Mouse (Mus musculus) lung, postnatal 0 days (tissue): ENCODE data around the gene Fnbp1.

ENCODE experiments used
- CTCF ChIP-seq: IDR thresholded peaks from 2 replicates; pipeline ENCODE4 v1.5.1; 2016; ENCODE audit warnings: antibody characterized with exemption, mild to moderate bottlenecking
- EP300 ChIP-seq: IDR thresholded peaks from 2 replicates; pipeline ENCODE4 v1.6.1; 2016; ENCODE audit warnings: antibody characterized with exemption, mild to moderate bottlenecking, control low read depth

DNA sequence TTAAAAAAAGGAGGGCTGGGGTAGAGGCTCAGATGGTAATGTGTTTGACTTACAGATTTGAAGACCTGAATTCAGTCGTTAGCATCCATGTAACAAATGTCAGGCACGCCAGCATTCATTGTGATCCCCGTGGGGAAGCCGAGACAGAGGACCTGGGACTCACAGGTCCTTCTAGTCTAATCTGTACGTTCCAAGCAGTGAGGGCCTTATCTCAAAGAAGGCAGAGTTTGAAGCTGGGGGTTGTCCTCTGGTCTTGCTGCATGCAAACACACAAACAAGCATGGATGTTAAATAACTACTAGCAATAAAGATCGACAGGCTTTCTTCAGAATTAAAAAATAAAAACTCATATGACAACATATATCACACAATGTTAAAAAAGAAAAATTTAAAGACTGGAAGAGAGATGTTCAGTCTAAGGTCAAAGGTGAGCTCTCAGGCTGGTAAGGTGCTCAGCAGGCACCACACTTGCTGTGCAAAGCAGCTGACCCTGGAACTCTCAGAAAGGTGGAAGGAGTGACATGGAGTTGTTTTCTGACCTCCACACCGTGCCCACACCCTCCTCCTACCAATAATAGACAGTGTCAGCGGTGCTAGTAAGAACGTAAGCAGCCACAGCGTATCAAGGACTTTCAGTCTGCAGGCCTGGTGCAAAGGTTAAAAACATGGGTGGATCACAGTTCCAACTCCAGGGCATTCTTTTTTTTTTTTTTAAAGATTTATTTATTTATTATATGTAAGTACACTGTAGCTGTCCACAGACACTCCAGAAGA is 18.5 kb upstream of the Fnbp1 start:
- TF ChIP-seq CTCF (no peak), EP300 (no peak)
